Mouse (Mus musculus) small intestine, adult 2 months (tissue): Measurements from ENCODE around the gene Rasl10b.

Experiments used
- CTCF ChIP-seq: fragments of 200-500 bp; IDR thresholded peaks from 2 replicates; pipeline ENCODE4 v1.5.1; 2012; ENCODE audit warnings: low read depth, mild to moderate bottlenecking, control low read depth, inconsistent platforms, low read length, moderate library complexity, mixed read lengths; ENCODE audit not compliant: insufficient replicate concordance, insufficient read length; ENCODE audit errors: extremely low read depth
- POLR2A ChIP-seq: fragments of 200-500 bp; IDR thresholded peaks from 2 replicates; pipeline ENCODE4 v1.6.1; 2012; ENCODE audit warnings: low read depth, mild to moderate bottlenecking, control low read depth, inconsistent platforms, low read length, moderate library complexity

DNA sequence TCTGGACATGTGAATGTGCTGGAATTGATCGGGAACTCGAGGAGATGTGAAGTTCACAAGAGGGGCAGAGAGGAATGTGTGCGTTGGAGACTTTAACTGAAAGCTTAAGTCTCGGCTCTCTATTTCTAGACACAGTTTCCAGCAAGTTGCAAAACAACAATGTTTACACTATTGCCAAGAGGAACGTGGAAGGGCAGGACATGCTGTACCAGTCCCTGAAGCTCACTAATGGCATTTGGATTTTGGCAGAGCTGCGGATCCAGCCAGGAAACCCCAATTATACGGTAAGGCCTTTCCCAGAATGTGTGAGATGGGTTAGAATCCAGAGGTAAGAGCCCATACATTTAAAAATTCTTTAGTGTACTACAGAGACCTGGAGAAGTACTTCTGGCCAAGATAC, 11.3 kb upstream of the Rasl10b start:
- TF ChIP-seq CTCF (no peak), POLR2A (no peak)
